Comparison of ENCODE assay signal across 10 mouse cellular contexts in the genomic region with DNA sequence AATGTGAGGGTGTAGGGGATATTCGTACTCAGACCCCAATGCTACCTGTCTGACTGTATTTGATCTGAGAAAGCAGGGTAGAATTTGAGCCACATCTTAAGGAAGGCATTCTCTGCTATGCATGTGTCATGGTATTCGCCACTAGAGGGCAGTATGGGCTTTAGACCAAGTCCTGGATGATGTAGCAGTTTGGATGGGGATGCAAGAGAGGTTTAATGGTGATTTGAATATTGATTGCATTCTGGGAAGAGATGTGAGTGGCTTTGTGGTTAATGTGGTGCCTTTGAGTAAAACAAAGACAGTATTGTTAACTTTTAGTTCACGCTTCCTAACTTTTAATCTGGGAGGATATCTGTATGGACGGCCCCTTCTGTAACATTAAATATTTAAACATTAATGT. TPM values are rescaled to one million over a fixed set of nuclear protein-coding genes. Genes with fewer than 3 reads are reported as not detected.
DNase-seq lines count a peak whose midpoint lies in the region; ATAC-seq and TF ChIP-seq lines count a peak whose summit lies in the region.
"Had no signal": no experiment of that assay in that cellular context is flagged by ENCODE, and none has a peak within 500 bp of the region (broad histone marks: within the 10 kb centered on the region; RNA-seq: fewer than 3 reads in every experiment).

No protein-coding gene starts in this region.

- no peak overlapping the region for H3K4me3 ChIP-seq in spleen, adult 2 months (ENCODE audit: extremely low read depth, insufficient read depth, insufficient read length)
- no peak overlapping the region for H3K4me3 ChIP-seq in lung, adult 2 months (replicated peaks; ENCODE audit: extremely low read depth, low read depth, low read length)

- no peak for DNase-seq in frontal cortex, postnatal 10 days (ENCODE audit: low spot score in 2 of 2)
- DNase-seq in spleen, adult 2 months (ENCODE audit: low read depth in 1 of 2, low spot score in 2 of 2), result peak; percentile 56 to 69
- DNase-seq in spleen, adult 12 weeks (ENCODE audit: low spot score), result no peak
- DNase-seq in cerebellum, postnatal 36 days, result peak; percentile 40 to 56
- peak; percentile 26 to 38 for DNase-seq in heart, postnatal 36 days
- peak; percentile 15 for DNase-seq in lung, adult 2 months
- peak; percentile 32 for DNase-seq in skeletal muscle tissue, adult 2 months (ENCODE audit: low read depth, low spot score)

- intact Hi-C loops in heart, postnatal 36 days (cut with DNase I), result no loop called here

- no peak for TF ChIP-seq POLR2A in spleen, adult 2 months (IDR thresholded peaks at IDR 0.05; ENCODE audit: low read depth, low read length)
- TF ChIP-seq POLR2A in lung, adult 2 months (IDR thresholded peaks at IDR 0.05; ENCODE audit: borderline replicate concordance, extremely low read depth, low read depth, low read length), result no peak

- 14% methylated on average over 4 of the region's 4 CpGs for WGBS in spleen, adult 2 months
- WGBS in lung, adult 2 months, result 40% methylated on average over 4 of the region's 4 CpGs

- no peaks in the 10 kb centered on the region for H3K36me3 ChIP-seq in spleen, adult 2 months (ENCODE audit: control insufficient read depth, insufficient read depth, low read length)

- peaks cover 7% of the 10 kb centered on the region; the same call in 1 of the 2 replicates for H3K4me1 ChIP-seq in spleen, adult 2 months (ENCODE audit: control insufficient read depth, insufficient read depth, insufficient read length)
- H3K4me1 ChIP-seq in lung, adult 2 months (ENCODE audit: control insufficient read depth, insufficient read depth, low read length), result no peaks in the 10 kb centered on the region

- H3K27ac ChIP-seq in spleen, adult 2 months (ENCODE audit: insufficient read depth, low read length), result no peak overlapping the region

- no peaks in the 10 kb centered on the region for H3K27me3 ChIP-seq in spleen, adult 2 months (ENCODE audit: control insufficient read depth, insufficient read depth, low read length)

- ATAC-seq in frontal cortex, adult (ENCODE audit: low TSS enrichment), result peak; percentile 76; the same call in 1 of the 2 replicates

- TF ChIP-seq CTCF in spleen, adult 2 months (IDR thresholded peaks at IDR 0.05; ENCODE audit: extremely low read depth, insufficient read depth, insufficient read length, insufficient replicate concordance), result peak; percentile 43; the same call in 1 of the 2 replicates
- TF ChIP-seq CTCF in lung, adult 2 months (IDR thresholded peaks at IDR 0.05; ENCODE audit: insufficient read depth, low read length), result peak; percentile 40

RNA-seq across cellular contexts. Expression of gene Gpr171, which starts 22.3 kb away (rescaled TPM):
- 5.4 and 6.2 TPM in 2 replicates for polyA plus RNA-seq in spleen, adult 2 months (2012; rRNA removed)
- under 1 TPM in 1 of 2 experiments, not detected in 1; 0.11 TPM for total RNA-seq in heart, postnatal 36 days (2021)
- polyA plus RNA-seq in lung, adult 2 months (2012; rRNA removed), result 0.86 and 0.90 TPM in 2 replicates
- total RNA-seq: layer of hippocampus, postnatal 14 days had no signal
- polyA plus RNA-seq: C2C12 had no signal

Comparison
In these comparisons a context has a peak if more than half of its experiments do, and no peak if none do; other contexts are left out.
1. DNase-seq: peak in spleen, adult 2 months (2 of 2), cerebellum, postnatal 36 days (2 of 2), heart, postnatal 36 days (2 of 2), lung, adult 2 months (single experiment) and skeletal muscle tissue, adult 2 months (single experiment); none in frontal cortex, postnatal 10 days (0 of 2) and spleen, adult 12 weeks (single experiment).